Mouse (Mus musculus): Measurements from ENCODE around the gene Aldh6a1.

DNA sequence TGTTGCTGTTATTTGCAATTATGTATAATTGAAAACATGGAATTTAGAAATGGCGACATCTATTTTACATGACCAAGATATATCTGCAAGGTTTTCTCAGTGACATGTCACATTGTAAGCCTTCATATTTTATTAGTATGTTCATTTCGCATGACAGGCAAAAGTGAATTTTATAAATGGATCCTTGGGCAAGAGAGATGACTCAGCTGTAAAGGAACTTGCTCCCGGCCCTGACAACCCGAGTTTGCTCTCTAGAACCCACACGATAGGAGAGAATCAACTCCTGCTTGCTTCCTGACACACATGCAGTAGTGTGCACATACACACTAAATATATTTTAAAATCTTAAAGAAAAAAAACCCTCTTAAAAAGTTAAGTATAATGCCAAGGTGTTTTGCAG lies 10.6 kb upstream of the Aldh6a1 start:
- TF ChIP-seq CTCF (IDR thresholded peaks at IDR 0.05; ENCODE audit: low read depth) (no peak), EP300 (optimal IDR thresholded peaks at IDR 0.05) (no peak)
